Mouse (Mus musculus) layer of hippocampus, postnatal 25 days (tissue): ENCODE results near the gene Olfr984. TPM values are rescaled to one million over a fixed set of nuclear protein-coding genes. Genes with fewer than 3 reads are reported as not detected.

Experiments
- DNase-seq, 2 experiments: peaks; one replicate each; pipeline ENCODE4 v3.0.0; 2022; ENCODE audit warnings: mixed read lengths in 2 of 2, low spot score in 1 of 2; ENCODE audit errors: extremely low spot score in 1 of 2
- total RNA-seq, 2 experiments: library from RNA; stranded (reverse); gene quantifications; 2 replicates each; pipeline ENCODE4 v1.2.3; 2021

Gene Olfr984
- not detected for total RNA-seq

DNA sequence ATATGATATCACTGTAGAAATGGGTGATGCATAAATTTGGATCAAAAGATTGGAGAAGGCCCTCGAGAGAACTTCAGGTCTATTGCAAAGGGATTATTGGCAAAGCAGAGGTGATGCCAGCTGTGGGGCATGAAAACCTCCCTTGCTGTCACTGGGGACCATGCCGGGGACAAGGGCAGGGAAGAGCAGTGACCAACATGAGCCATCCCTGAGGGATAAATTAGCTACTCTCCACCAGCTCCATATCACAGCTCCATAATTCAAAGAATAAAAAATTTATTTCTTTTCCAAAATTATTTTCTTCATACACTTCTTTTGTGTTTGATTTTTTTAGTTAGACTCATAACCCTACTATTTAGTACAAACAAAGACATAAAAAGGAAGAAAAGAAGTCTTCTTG is at the start of gene Olfr984:
Gene Olfr984, minus strand, starts transcription at position 101 of the 400 bp plus-strand sequence.
- DNase-seq = no peak

DNA sequence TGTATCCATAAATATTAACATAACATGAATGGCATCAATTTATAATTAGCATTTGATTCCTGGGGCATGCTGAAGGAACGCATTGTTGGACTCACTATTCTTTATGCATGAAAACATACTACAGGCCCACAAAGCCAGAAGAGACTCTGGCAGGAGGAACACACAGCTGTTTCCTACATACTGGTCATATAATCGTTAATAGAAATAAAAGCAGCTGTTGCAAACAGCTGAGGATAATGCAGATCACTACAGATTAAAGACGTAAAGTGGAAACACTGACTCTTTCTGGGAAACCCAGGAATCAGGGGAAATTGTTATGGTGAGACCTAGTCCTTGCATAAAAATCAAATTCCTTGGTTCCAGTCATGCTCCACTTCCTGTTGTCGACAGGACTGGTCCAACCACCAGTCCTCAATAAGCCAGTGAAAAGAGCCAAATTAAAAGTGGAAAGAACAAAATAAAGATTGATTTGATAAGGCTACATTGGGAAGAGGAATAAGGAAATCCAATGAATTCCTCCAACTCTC is 41.2 kb upstream of the Olfr984 start:
- no peak for DNase-seq

DNA sequence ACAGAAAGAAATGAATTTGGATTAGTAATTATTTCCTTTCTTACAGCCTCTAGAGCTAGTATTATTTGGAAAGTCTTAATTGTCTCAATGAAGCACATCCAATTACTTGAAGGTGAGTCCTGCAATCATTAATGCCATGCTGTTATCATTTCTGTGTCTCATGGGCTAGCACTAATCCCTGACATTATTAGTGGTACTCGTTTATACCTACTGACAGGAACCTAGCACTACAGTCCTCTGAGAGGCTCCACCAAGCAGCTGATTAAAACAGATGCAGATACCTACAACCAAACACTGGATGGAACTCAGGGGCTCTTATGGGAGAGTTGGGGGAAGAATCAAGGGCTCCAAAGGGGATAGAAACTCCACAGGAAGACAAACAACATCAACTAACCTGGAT is 27.5 kb upstream of the Olfr984 start:
- DNase-seq = no peak

DNA sequence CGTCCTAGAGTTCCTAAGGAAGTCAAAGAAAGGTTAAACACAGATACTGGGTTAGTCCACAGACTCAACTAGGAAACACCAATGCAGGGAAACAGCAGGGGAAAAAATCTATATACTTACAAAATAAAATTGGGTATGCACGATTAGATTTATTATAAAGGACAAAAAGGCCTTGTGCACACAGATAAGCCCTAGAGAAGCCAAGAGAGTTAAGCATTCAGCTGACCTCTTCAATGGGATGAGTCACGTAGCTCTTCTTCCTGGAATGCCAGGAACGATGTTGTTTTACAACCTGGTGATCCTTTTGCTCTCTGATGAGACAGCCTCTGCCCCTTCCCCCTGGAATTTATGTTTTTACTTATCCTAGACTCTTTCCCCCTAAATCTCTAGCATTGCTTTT is 25.5 kb upstream of the Olfr984 start:
- no peak for DNase-seq

DNA sequence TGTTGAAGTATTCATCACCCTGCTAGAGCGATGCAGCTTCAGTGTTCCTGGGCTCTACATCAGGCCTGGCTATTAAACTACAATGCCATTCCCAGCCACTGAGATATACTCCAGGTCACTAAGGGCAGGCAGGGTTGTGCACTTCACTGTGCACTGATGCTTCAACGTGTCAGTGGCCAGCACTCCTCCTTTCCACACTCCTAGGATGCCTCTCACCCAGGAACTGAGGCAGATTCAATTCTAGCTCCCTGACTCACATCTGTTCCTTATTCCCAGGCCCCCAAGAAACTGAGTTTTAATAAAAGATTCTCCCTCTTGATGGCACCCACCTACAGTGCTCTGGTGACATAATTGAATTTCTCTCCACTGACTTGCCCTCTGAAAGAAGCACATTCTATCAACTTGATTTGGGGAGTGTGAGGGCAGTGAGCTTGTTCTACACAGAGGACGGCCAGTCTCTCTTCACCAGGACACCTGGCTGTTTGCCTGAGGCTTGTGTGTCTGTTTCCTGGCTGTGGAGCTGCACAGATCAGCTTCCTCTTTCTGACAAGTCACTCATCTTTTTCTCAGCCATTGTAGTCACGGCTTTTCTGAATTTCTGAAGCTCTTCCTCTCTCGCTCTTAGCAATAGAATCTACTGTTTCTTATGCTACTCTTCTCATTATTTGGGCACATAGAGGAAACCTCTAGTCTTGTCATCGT is 23.1 kb upstream of the Olfr984 start:
- no peak for DNase-seq

DNA sequence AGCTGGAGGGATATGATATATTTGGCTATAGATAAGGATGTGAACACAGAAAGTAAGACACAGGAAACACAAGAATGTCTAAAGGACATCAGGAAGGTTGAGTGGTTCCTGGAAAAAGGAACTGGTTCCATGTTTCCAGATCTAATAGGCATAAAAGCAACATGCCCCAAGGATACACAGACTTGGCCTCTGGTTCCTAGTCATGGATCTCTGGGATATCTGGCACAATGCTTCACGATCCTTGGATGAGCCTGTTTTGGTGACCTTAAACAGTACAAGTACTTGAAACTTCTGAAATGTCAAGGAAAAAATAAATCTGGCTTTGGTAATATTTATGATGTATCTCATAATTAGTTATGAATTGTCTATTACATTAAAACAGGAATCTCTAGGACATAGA is 16.6 kb upstream of the Olfr984 start:
- DNase-seq = no peak

DNA sequence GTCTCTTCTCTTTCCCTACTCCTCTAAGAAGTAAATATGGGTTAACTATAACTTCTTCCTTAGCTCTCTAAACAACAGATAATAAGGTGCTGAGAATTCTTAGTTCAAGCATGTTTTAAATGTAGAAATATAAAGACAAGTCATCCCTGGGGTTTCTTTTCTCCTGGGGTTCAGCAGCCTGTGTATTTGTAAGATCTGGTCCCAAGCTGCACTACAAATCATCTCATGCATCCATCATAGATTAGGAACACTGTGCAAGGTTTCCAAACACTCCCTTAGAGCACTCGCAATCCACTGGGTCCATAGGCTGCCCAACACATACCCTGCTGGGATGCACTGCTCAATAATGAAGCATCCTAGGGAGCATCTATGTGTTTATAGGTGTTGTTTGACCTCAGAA is 16.1 kb upstream of the Olfr984 start, which contains the start of gene Olfr985:
Gene Olfr985, minus strand, starts transcription at position 101 of the 400 bp plus-strand sequence.
- DNase-seq = no peak

DNA sequence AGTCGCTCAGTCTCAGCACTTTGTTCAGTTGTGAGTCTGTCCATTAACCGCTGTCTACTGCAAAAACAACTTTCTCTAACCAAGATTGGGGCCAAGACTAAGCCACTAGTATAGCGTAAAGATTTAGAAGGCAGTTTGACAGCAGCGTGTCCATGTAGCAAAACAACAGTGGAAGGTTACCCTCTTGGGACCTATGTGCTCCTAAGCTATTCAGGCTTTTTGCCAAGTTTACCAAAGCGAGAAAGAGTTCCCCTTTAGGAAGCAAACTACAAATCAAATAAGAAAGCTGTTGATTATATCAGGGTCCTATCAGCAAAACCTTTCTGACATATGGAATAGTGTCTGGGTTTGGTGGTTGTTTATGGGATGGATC is 3.3 kb upstream of the Olfr984 start:
- no peak for DNase-seq

DNA sequence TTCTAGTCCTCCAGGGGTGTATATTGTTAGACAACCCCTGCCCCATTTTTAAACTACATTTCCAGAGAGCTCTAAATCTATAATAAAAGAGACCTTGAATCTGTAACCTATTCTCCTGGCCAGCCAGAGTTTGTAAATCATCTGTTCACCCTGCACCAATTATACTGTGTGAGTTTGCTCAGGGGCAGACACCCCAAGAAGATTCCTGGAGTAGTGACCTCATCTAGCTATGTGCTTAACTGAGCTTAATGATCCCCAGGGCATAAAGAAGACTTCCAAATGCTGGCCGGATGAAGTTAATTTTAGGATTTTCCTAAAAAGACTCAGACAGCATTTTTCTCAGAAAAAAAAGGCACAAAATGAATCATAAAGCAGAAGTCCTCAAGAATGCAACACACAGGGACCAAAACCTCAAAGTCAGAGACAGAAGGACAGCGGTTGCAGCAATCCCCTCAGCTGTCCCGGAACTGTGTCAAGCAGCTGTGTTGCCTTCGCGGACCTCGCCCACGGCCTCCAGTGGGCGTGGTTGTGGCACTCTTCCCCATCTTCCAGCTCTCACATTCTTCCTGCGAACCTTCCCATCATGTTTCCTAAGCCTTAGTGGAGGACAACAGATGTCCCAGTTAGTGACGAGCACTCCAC is 2.8 kb upstream of the Olfr984 start:
- no peak for DNase-seq

DNA sequence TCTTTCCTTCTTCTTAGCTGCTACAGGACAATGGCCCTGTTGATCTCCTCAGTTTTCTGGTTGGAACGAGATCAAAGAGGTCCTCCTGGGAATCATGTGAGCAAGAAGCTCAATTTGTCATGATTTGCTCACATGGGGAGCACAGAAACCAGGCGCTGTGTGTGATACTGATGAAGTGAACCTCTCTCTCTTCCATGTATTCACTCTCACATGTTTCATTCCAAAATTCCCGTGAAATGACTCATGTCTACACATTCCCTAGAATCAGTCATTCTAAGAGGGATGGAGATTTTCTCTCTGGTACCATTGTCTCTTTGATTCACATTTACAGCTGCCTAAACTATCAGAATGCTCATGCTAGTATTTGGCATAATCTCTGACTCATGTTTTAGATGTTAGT is 19.2 kb downstream of the Olfr984 start:
- DNase-seq = no peak

DNA sequence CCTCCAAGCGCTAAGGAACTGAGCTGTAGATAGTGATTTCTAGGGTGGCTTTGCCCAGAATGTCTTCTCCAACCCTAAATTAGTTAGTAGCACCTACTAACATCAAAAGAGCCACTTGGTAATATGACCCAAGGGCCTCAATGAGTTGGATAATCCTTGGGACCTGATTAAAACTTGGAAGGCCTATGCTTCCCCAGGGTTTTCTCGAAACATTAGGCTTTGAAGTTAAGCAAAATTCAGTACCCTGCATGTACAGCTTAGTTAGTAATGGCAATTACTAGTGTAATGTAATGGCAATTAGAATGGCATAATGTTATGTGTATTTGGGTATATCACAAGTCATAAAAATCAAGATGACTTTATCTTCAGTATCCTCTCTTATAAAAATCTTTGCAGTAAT is 20.5 kb downstream of the Olfr984 start, which contains the start of gene Olfr983:
Gene Olfr983, minus strand, starts transcription at position 101 of the 400 bp plus-strand sequence.
- DNase-seq = no peak

DNA sequence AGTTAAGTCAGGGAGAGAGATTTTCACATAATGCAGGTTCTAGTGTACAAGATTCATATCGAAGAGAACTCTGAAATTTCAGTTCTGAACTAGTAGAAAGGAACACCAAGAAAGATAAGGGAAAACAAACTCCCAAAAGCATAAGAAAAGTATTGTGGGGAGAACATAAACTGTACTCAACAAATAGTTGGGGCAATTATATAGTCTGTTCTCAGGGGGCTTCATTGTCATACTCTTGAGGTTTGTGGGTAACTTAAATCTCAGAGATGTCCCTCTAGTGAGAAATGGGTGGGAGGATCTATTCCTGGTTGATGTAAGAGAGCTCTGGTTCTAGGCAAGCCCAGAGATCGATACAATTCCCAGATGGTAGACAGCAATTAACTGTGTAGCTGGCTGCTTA is 40.5 kb downstream of the Olfr984 start, which contains the start of gene Olfr982:
Gene Olfr982, plus strand, starts transcription at position 301 of the 400 bp plus-strand sequence.
- no peak for DNase-seq

DNA sequence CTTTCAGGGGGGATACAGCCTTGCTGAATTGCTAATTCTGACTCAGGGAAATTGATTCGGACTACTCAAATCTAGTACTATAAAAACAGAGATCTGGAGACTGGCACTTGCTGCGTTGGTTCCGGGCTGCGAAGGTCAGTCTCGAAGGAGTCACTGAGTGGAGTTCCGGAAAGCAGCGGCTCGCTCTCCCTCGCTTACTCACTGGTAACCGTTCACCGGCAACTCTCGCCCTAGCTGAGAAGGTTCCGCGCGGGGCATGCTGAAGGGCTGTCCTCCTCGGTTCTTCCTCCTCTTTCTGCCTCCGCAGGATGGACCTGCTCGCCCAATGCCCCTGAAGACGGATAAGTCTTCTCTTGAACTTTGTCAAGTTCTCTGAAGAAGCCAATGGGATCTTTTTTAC is 63.9 kb downstream of the Olfr984 start:
- DNase-seq = no peak

Other genes with a start within 250 kb of the Olfr984 start
- gene Olfr972, start 247.8 kb downstream of the Olfr984 start, total RNA-seq = not detected
- gene Olfr229, start 206.9 kb downstream of the Olfr984 start, total RNA-seq = not detected
- not detected for gene Olfr974, start 176.7 kb downstream of the Olfr984 start, total RNA-seq
- gene Olfr975, start 162.2 kb downstream of the Olfr984 start, total RNA-seq = not detected
- gene Olfr976, start 153.1 kb downstream of the Olfr984 start, total RNA-seq = not detected
- not detected for gene Olfr978, start 122.1 kb downstream of the Olfr984 start, total RNA-seq
- not detected for gene Olfr979, start 110.7 kb downstream of the Olfr984 start, total RNA-seq
- gene Olfr980, start 104.6 kb downstream of the Olfr984 start, total RNA-seq = not detected
- gene Olfr981, start 92.7 kb downstream of the Olfr984 start, total RNA-seq = not detected
- not detected for gene Olfr982, start 40.4 kb downstream of the Olfr984 start, total RNA-seq
- not detected for gene Olfr983, start 20.6 kb downstream of the Olfr984 start, total RNA-seq
- gene Olfr985, start 16.0 kb upstream of the Olfr984 start, total RNA-seq = not detected
- not detected for gene Tmem225, start 33.9 kb upstream of the Olfr984 start, total RNA-seq
- under 1 TPM in 1 of 2 experiments, not detected in 1; 0.14 TPM for gene Olfr986, start 66.7 kb upstream of the Olfr984 start, total RNA-seq
- gene Zfp202, start 78.1 kb upstream of the Olfr984 start, total RNA-seq = 1 to 10 TPM; 3.4 to 3.8 TPM
- gene Scn3b, start 155.0 kb upstream of the Olfr984 start, total RNA-seq = 100 to 1,000 TPM; 248 to 274 TPM